Mouse (Mus musculus) megakaryocyte, embryonic 14.5 days (primary cell): ENCODE measurements around the gene Cerkl.

Experiments used
- FLI1 ChIP-seq: IDR thresholded peaks from 2 replicates; pipeline ENCODE4 v1.6.1; 2012; ENCODE audit warnings: low read length, inconsistent platforms, mixed read lengths
- GATA1 ChIP-seq: IDR thresholded peaks from 3 replicates; pipeline ENCODE4 v1.6.1; 2012; ENCODE audit warnings: mixed read lengths, low read length, inconsistent platforms, borderline replicate concordance

GRCm38 (mm10) chr2:79456575-79457349, at the start of gene Cerkl, which contains the start of gene Neurod1:
- TF ChIP-seq GATA1 = no peak
- TF ChIP-seq FLI1 = no peak
